Mouse (Mus musculus) spleen, adult 18-20 months (tissue): Measurements from ENCODE around the gene Selenom.

Experiments
- DNase-seq, 2 experiments: peaks; one replicate each; pipeline ENCODE4 v3.0.0; 2022; ENCODE audit warnings: mixed read lengths in 2 of 2

Gene Selenom

DNA sequence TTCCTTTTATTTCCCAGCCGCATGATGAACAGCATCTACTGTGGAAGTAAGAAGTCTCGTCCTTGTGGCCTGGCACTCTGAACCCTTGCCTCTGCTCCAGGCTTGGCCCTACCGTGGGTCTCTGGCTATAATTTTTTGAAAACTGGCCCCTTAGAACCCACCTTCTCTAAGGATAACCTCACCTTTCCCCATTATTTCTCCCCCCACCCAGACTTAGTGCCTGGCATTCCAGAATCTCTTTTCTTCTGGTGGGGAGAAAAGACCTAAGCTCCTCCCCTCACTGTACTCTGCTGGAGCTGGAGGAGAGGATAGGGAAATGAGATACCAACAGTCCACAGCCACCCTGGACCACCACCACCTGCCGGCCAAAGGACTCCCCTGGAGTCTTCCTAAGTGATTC is 732 bp downstream of the Selenom start:
- DNase-seq, result no peak

DNA sequence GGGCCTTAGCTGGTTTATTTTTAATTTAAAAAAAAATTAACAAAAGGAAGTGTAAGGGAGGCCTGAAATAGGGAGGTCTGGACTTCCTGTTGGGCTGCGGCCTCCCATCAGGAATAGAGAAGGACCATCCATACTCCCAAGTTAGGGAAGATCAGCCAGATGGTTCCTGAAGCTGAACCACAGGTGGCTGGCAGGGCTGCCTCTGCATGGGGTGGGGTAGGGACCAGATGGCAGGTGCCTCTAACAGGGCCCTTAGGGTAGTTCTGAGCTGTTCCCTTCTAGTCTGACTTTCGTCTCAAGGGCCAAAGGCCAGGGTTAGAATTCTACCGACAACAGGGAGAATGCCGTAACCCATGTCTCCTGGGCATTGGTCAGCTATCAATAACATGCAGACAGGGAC is 1.2 kb downstream of the Selenom start:
- no peak for DNase-seq

GRCm38 (mm10) chr11:3516121-3516520 is 1.6 kb downstream of the Selenom start:
- DNase-seq, result no peak

- no peak for DNase-seq
Observed at GRCm38 (mm10) chr11:3516859-3517845, 2.7 kb downstream of the Selenom start.

DNA sequence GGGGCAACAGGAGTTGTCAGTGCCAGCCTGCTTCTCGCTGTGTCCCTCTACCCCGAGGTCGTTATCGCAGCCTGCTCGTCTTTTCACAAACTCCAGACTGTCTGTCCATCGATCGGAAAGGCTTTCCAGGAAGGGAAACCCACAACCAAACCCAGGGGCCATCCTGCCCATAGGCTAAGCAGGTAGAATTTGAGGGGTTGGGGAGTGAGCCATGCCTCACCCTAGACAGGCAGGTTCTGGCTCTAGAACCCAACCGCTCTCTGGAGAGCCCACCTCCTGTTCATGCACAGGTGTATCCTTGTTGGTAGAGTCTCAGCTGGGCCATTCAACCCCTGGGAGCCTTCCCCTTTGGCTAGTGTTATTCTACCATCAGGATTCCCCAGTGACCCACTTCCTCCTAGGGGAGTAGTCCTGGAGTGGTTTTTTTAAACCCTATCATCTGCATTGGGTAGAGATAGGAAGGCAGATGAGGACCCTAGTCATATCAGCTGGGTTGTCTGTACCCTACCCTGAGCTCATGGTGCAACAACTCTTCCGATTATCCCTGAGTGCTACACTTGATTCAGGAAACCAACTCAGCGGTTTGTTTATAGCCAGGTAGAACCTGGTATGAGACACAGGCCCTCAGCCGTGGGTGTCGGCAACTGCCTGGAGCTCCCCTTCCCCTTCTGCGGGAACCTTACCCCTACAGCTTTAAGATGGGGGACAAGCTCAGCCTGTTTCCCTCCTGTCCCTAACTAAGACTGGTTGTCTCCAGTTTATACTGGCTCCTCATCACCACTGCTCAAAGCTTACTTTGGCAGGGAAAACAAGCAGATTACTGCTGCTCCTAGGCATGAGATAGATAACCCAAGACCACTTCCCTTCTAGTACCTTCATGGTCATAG is 3.6 kb downstream of the Selenom start:
- no peak for DNase-seq

- no peak for DNase-seq
Observed at GRCm38 (mm10) chr11:3519051-3519726, 4.7 kb downstream of the Selenom start.

DNA sequence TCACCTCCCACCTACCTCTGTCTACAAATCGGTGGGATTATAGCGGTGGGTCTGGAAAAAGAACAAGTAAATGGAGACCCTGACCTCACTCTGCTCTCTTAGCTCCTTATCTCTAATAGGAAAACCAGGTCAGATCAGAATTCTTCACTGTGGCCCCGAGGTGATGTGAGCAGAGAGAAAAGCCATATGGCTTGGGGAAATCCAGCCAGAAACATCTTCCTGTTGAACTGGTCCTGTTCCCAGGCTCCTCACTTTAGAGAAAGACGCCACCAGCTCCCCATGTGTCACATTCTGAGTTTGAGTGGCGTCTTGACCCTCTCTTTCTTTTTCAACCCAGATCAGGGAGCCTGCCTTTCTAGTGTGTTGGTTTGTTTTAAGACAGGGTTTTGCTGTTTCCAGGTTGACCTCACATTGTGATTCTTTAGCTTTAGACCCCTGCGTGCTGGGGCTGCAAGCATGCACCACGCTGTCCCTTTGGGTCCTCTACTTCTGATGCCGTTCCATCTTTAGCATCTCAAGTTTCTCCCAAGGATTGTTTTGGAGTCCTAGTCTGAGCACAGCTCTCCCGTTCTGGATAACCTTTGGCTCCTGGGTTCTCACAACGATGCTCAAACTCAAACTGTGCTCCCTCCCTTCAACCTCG is 5.4 kb downstream of the Selenom start:
- no peak for DNase-seq

- DNase-seq, result no peak
Observed at GRCm38 (mm10) chr11:3520919-3521318, 6.4 kb downstream of the Selenom start.

DNA sequence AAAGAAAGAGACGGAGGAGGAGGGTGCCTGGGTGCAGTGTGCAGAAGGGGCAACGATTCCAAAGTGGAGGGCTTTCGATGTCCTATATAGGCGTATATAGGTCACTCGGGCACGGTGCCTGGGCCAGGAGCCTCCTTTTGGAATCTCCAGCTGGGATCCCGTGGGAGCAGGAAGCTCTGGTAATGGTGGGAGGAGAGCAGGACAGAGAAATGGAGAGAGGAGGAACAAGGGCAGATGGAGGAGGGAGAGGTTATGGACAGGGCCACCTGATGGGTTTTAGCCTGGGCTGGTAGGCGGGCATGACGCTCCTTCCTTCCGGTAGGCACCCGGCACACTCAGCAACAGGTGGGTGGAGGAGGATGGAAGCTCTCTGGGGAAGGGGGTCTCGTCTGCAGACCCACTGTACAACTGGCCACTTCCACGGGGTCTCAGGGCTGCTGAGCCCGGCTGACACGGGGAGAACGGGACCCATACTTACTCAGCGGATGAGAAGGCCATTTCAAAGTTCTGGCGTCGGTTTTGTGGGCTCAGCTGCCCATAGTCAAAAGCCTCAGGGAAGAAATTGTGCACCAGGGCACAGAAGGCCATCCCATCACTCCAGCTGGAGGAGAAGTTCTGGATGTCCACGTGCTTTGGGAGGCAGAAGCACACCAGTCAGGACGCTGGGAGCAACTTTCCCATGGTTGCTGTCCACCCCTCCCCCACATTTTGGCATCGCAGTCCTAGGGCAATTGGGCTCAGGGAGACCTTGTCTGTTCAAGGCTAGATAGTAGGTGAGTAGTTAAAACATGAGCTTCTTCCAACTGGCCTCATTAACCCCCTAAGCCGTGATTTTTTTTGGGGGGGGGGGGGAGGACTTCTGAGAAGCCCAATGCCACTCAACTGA is 7.1 kb downstream of the Selenom start:
- DNase-seq, result no peak

DNA sequence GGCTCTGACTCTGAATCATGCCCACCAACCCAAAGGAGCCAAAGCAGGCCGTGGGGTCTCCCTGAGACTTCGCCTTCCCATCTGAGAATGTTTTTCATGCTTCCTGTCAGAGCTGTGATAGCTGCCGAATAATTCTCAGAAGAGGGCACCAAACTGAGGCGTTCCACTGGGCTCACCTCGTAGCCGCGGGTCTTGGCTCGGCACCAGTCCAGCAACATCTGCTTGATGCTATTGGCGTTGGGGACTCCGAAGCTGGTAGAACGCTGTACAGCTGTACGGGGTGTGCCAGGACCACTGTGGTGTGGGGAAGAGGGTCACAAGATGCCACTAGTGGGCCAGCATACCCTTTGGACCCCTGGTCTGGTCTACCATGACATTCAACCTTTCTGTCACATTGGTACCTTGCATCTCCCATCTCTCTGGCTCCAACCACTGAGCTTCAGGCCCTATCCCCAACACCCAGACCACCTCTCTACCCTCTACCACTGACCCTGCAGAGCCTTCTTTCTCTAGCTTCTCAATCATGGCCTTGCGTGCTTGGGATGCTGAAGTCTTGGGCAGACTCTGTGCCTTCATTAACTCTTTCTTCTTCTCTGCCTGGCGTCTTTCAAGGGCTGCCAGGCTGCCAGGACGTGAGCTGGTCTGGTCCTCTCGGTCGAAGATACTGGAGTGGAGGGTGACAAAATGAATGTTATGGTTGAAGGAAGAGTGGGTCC is 8.0 kb downstream of the Selenom start:
- DNase-seq, result no peak

DNA sequence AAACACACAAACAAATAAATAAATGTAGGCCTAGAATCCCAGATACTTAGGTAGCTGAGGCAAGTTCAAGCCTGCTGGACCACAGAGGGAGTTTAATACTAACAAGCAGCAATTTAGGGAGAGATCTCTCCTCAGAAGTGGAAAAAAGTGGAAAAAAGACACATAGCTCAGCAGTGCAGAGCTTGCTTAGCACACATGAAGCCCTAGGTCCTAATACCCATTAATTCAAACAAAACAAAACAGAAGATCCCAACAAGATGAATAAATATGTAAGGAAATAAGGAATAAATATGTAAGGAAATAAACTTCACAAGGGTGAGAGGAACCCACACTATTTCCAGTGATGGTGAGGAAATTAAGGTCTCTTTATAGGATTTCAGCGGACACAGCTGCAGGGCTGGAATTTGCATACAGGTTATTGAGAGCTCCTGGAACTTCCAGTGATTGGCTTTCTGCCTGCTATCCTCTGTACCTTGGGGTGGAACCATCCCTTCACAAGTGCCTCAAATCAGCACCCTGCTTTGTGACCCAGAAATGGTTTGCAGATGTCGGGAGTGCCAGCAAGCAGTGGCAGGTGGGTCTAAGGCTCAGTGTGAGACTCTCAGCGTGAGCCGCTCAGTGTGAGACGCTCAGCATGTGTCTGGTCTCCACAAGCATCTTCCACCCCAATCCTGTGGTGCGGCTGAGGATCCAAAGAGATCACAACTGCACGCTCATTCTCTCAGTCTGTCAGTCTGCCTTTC is 9.5 kb downstream of the Selenom start:
- no peak for DNase-seq

DNA sequence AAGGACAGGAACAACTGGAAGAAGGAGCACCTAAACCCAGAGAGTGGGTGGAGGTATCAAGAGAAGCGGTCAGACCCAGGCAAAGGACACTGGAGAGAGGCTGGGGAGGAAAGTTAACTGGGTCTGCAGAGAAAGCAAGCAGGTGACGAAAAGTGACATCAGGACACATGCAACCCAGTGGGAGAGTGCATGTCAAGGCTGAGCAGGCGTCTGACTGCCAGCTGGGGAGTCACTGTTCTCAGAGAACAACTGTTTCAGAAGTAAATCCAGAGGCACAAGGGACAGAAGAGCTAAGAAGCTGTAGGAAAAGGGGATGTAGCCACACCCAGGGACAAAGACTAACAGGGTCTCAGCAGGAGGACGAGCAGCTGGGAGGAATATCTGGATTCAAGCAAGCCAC is 11.1 kb downstream of the Selenom start:
- DNase-seq, result no peak

- DNase-seq, result no peak
Observed at GRCm38 (mm10) chr11:3526207-3526606, 11.7 kb downstream of the Selenom start.

DNA sequence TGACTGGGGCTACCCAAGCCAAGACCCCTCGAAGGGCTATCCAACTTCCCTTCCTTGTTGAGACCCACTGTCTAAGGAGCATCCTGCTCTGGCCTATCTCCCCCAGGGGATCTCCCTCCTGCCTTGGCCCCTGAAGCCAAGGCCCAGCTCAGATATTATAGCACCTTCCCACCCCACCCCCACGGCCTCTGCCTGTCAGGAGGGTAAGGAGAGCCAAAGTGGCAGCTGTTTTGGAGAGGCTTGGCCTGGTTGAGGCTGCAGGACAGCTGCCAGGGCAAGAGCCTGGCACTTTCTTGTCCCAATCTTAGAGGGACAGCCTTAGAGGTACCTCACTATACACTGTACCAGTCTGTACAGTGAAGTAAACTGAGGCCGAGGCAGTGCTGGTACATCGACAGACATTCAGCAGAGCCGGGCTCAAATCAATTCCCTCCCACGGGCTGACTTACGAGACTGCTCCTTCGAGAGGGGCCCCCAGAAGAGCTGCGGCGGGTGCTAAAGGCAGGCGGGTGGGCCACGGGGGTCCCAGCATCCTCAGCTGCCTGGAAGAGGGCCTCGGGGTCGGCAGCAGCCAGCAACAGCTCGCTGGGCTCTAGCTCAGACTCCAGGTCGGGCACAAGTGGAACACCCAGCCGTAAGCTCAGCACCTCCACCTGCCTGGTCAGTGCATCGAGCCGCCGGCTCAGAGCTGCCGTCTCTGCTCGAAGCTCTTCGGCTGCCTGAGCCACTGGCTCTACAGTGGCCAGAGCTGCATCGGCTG is 12.7 kb downstream of the Selenom start:
- no peak for DNase-seq

- no peak for DNase-seq
Observed at GRCm38 (mm10) chr11:3527766-3528165, 13.3 kb downstream of the Selenom start.

DNA sequence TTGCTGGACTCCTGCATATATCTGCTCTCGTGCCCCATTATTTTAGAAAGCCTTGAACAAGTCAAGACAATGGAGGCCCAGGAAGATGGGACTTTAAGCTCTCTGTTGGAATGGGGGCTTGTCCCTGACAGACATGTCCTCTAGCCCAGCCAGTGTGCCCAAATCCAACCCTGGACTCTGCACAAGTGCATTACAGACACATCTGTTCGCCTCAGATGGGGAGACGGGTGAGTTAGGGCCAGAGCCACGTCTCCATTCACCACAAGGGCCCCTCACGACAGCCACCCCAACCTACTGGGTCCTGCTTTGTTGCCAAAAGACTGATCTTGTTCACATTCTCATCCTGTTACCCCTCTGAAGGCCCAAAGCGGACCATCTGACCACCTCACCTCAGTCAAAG is 13.7 kb downstream of the Selenom start:
- no peak for DNase-seq

- no peak for DNase-seq
Observed at GRCm38 (mm10) chr11:3529476-3530252, 15.2 kb downstream of the Selenom start.

GRCm38 (mm10) chr11:3530731-3531130 is 16.2 kb downstream of the Selenom start:
- DNase-seq, result no peak
